In genomic region chr5:23490797-23491196, GRCm38 (mm10) we compare ENCODE assay signal across 9 mouse cellular contexts. TPM values are rescaled to one million over a fixed set of nuclear protein-coding genes. Genes with fewer than 3 reads are reported as not detected.
A peak's percentile ranks its signal among the peaks of the same experiment; 100 is the strongest.
DNase-seq lines count a peak whose midpoint lies in the region; ATAC-seq and TF ChIP-seq lines count a peak whose summit lies in the region.
"Had no signal": no experiment of that assay in that cellular context is flagged by ENCODE, and none has a peak within 500 bp of the region (broad histone marks: within the 10 kb centered on the region; RNA-seq: fewer than 3 reads in every experiment).

No protein-coding gene starts in this region.

- H3K27me3 ChIP-seq in cerebellum, adult 2 months (ENCODE audit: control insufficient read depth, insufficient read depth, low read length): no peaks in the 10 kb centered on the region
- H3K27me3 ChIP-seq in lung, embryonic 15.5 days: no peaks in the 10 kb centered on the region
- H3K27me3 ChIP-seq in intestine, embryonic 15.5 days (replicated peaks): no peaks in the 10 kb centered on the region
- H3K27me3 ChIP-seq in stomach, postnatal 0 days (ENCODE audit: control insufficient read depth, insufficient read depth, low read length): no peaks in the 10 kb centered on the region

- TF ChIP-seq POLR2A in cerebellum, adult 2 months (IDR thresholded peaks at IDR 0.05; ENCODE audit: borderline replicate concordance, insufficient read depth, low read length): no peak

- no peak overlapping the region for H3K9ac ChIP-seq in lung, embryonic 15.5 days
- H3K9ac ChIP-seq in intestine, embryonic 15.5 days: no peak overlapping the region
- no peak overlapping the region for H3K9ac ChIP-seq in stomach, postnatal 0 days (ENCODE audit: low read length)

- H3K4me3 ChIP-seq in cerebellum, adult 2 months (replicated peaks; ENCODE audit: insufficient read depth, low read depth, low read length): no peak overlapping the region
- H3K4me3 ChIP-seq in lung, embryonic 15.5 days: no peak overlapping the region
- H3K4me3 ChIP-seq in intestine, embryonic 15.5 days (replicated peaks): no peak overlapping the region
- no peak overlapping the region for H3K4me3 ChIP-seq in stomach, postnatal 0 days (ENCODE audit: low read depth, low read length)

- intact Hi-C loops in left cerebral cortex, postnatal 36 days (cut with DNase I): no loop called here

- 29% methylated on average over 2 of the region's 2 CpGs for WGBS in cerebellum, adult 2 months
- 31% methylated on average over 2 of the region's 2 CpGs for WGBS in lung, embryonic 15.5 days
- 39% methylated on average over 2 of the region's 2 CpGs for WGBS in intestine, embryonic 15.5 days
- 38% methylated on average over 2 of the region's 2 CpGs for WGBS in stomach, postnatal 0 days

- peaks cover 76% of the 10 kb centered on the region for H3K36me3 ChIP-seq in lung, embryonic 15.5 days
- H3K36me3 ChIP-seq in intestine, embryonic 15.5 days: peaks cover 37% of the 10 kb centered on the region
- peaks cover 35% of the 10 kb centered on the region for H3K36me3 ChIP-seq in stomach, postnatal 0 days (ENCODE audit: control insufficient read depth, insufficient read depth, low read length)

- no peak overlapping the region for H3K27ac ChIP-seq in cerebellum, adult 2 months (ENCODE audit: insufficient read depth, low read length)
- H3K27ac ChIP-seq in lung, embryonic 15.5 days: no peak overlapping the region
- H3K27ac ChIP-seq in intestine, embryonic 15.5 days: no peak overlapping the region
- no peak overlapping the region for H3K27ac ChIP-seq in stomach, postnatal 0 days (replicated peaks)

- no peak overlapping the region for H3K4me2 ChIP-seq in lung, embryonic 15.5 days
- no peak overlapping the region for H3K4me2 ChIP-seq in intestine, embryonic 15.5 days (replicated peaks)
- no peak overlapping the region for H3K4me2 ChIP-seq in stomach, postnatal 0 days (replicated peaks; ENCODE audit: low read depth)

- ATAC-seq in lung, embryonic 15.5 days (ENCODE audit: borderline replicate concordance, extremely low read depth, low FRiP score, low TSS enrichment): peak; percentile 64; the same call in 1 of the 2 replicates
- 0 out of 2 replicates have a peak, but pooled peaks have one; percentile 58 for ATAC-seq in intestine, embryonic 15.5 days
- ATAC-seq in stomach, postnatal 0 days (ENCODE audit: low FRiP score, low TSS enrichment): no peak

- no peak for TF ChIP-seq EP300 in stomach, postnatal 0 days (optimal IDR thresholded peaks at IDR 0.05)

- H3K9me3 ChIP-seq in lung, embryonic 15.5 days: no peaks in the 10 kb centered on the region
- H3K9me3 ChIP-seq in intestine, embryonic 15.5 days: no peaks in the 10 kb centered on the region
- no peaks in the 10 kb centered on the region for H3K9me3 ChIP-seq in stomach, postnatal 0 days (ENCODE audit: control insufficient read depth, low read length)

- DNase-seq in cerebellum, adult 2 months: no peak
- no peak for DNase-seq in cerebellum, adult 11 months
- no peak for DNase-seq in lung, postnatal 25 days (ENCODE audit: low spot score)
- no peak for DNase-seq in stomach, postnatal 0 days (ENCODE audit: low spot score)
- DNase-seq in left cerebral cortex, postnatal 36 days (ENCODE audit: low spot score in 2 of 2): no peak
- no peak for DNase-seq in adrenal gland, adult 18-20 months (ENCODE audit: low spot score in 2 of 2)
- DNase-seq: heart, postnatal 10 days had no signal

- TF ChIP-seq CTCF in cerebellum, adult 2 months (IDR thresholded peaks at IDR 0.05; ENCODE audit: borderline replicate concordance, insufficient read depth, low read depth, low read length): peak; percentile 62
- peak; percentile 69 for TF ChIP-seq CTCF in stomach, postnatal 0 days (IDR thresholded peaks at IDR 0.05; ENCODE audit: low read depth)

- H3K4me1 ChIP-seq in cerebellum, adult 2 months (ENCODE audit: control insufficient read depth, insufficient read depth, low read length): no peaks in the 10 kb centered on the region
- H3K4me1 ChIP-seq in lung, embryonic 15.5 days: no peaks in the 10 kb centered on the region
- H3K4me1 ChIP-seq in intestine, embryonic 15.5 days (replicated peaks): no peaks in the 10 kb centered on the region
- H3K4me1 ChIP-seq in stomach, postnatal 0 days (replicated peaks; ENCODE audit: control insufficient read depth, insufficient read depth): no peaks in the 10 kb centered on the region

RNA-seq across cellular contexts. Expression of gene Kmt2e, which starts 56.6 kb away (rescaled TPM):
- 46.6 and 56.7 TPM in 2 replicates for polyA plus RNA-seq in cerebellum, adult 2 months (2012; rRNA removed)
- polyA plus RNA-seq in lung, embryonic 15.5 days (2015; fragmentation: Nextera tagmentation; extraction: Ambion mirVana): 94.8 and 99.4 TPM in 2 replicates
- polyA plus RNA-seq in intestine, embryonic 15.5 days (2015; fragmentation: Nextera tagmentation; extraction: Ambion mirVana): 77.2 and 86.4 TPM in 2 replicates
- polyA plus RNA-seq in stomach, postnatal 0 days (2015; fragmentation: Nextera tagmentation; extraction: Ambion mirVana): 51.9 and 54.8 TPM in 2 replicates
- 100 to 1,000 TPM in 1 of 2 experiments, 10 to 100 TPM in 1; 86.5 to 106 TPM for total RNA-seq in left cerebral cortex, postnatal 36 days (2021)
- 10 to 100 TPM; 58.3 to 69.8 TPM for total RNA-seq in adrenal gland, adult 18-20 months (2021)
